In the genomic region with DNA sequence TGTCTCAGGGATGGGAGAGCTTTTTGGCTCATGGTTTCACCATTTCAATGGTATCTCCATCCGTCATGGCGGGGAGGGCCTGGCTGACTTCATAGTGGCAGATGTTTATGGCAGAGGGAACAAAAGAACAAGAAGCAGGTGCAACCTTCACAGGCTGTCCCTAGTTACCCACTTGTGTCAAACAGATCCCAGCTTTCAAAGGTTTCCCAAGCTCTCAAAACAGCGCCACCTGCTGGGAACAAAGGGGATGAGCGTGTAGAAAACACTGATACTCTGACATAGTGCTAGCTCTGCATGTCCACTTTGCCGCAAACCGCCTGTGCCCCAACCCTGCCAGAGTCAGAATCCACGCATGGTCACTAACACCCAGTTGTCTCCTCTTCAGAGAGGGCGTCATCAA, we compare ENCODE assay signal across 8 mouse cellular contexts.
A peak's percentile ranks its signal among the peaks of the same experiment; 100 is the strongest.
DNase-seq lines count a peak whose midpoint lies in the region; ATAC-seq lines count a peak whose summit lies in the region.

No protein-coding gene starts in this region.

- H3K9me3 ChIP-seq in hindbrain, embryonic 11.5 days (ENCODE audit: control insufficient read depth, low read length) = no peaks in the 10 kb centered on the region
- H3K9me3 ChIP-seq in hindbrain, embryonic 16.5 days (ENCODE audit: control insufficient read depth, low read length) = no peaks in the 10 kb centered on the region
- no peaks in the 10 kb centered on the region for H3K9me3 ChIP-seq in heart, embryonic 10.5 days

- 36% methylated on average over 8 of the region's 8 CpGs for WGBS in hindbrain, embryonic 11.5 days
- WGBS in hindbrain, embryonic 16.5 days = 36% methylated on average over 8 of the region's 8 CpGs
- WGBS in heart, embryonic 10.5 days = 43% methylated on average over 8 of the region's 8 CpGs

- no peak overlapping the region for H3K4me3 ChIP-seq in hindbrain, embryonic 11.5 days (ENCODE audit: low read depth, low read length)
- no peak overlapping the region for H3K4me3 ChIP-seq in hindbrain, embryonic 16.5 days (ENCODE audit: low read length)
- H3K4me3 ChIP-seq in heart, embryonic 10.5 days = no peak overlapping the region

- no peak overlapping the region for H3K9ac ChIP-seq in hindbrain, embryonic 11.5 days (ENCODE audit: low read depth, low read length)
- H3K9ac ChIP-seq in hindbrain, embryonic 16.5 days (ENCODE audit: low read depth, low read length) = no peak overlapping the region

- no peak for ATAC-seq in hindbrain, embryonic 11.5 days (ENCODE audit: low FRiP score)
- ATAC-seq in hindbrain, embryonic 16.5 days = no peak
- no peak for ATAC-seq in monocyte, adult 5-6 weeks (replicated peaks; ENCODE audit: insufficient number of reproducible peaks, low FRiP score, low TSS enrichment, poor library complexity, severe bottlenecking)

- H3K4me1 ChIP-seq in hindbrain, embryonic 11.5 days (replicated peaks; ENCODE audit: control insufficient read depth, insufficient read depth, low read length) = no peaks in the 10 kb centered on the region; the same call in 1 of the 2 replicates
- H3K4me1 ChIP-seq in hindbrain, embryonic 16.5 days (ENCODE audit: control insufficient read depth, insufficient read depth, low read depth, low read length) = peaks cover 6% of the 10 kb centered on the region
- H3K4me1 ChIP-seq in heart, embryonic 10.5 days = peaks cover 7% of the 10 kb centered on the region; the same call in 1 of the 2 replicates

- peak; percentile 76 for DNase-seq in hindbrain, embryonic 11.5 days (ENCODE audit: low spot score)
- peak; percentile 7 to 26 for DNase-seq in spleen, postnatal 10 days (ENCODE audit: low spot score in 2 of 2)
- DNase-seq in spleen, postnatal 36 days (ENCODE audit: low spot score in 2 of 2) = no peak
- DNase-seq in embryo, embryonic 11.5 days (ENCODE audit: low read depth, low spot score) = peak; percentile 22
- peak; percentile 12 for DNase-seq in lung, postnatal 14 days
- no peak for DNase-seq in heart, embryonic 10.5 days (ENCODE audit: low spot score)

- no peaks in the 10 kb centered on the region for H3K36me3 ChIP-seq in hindbrain, embryonic 11.5 days (ENCODE audit: control insufficient read depth, insufficient read depth, low read length)
- no peaks in the 10 kb centered on the region for H3K36me3 ChIP-seq in hindbrain, embryonic 16.5 days (ENCODE audit: control insufficient read depth, insufficient read depth, low read length)
- no peaks in the 10 kb centered on the region for H3K36me3 ChIP-seq in heart, embryonic 10.5 days

- no peak overlapping the region for H3K4me2 ChIP-seq in hindbrain, embryonic 11.5 days (replicated peaks; ENCODE audit: low read depth, low read length)
- H3K4me2 ChIP-seq in hindbrain, embryonic 16.5 days (ENCODE audit: low read length) = no peak overlapping the region

- no peak overlapping the region for H3K27ac ChIP-seq in hindbrain, embryonic 11.5 days (ENCODE audit: low read depth, low read length)
- H3K27ac ChIP-seq in hindbrain, embryonic 16.5 days (ENCODE audit: low read depth, low read length) = no peak overlapping the region
- H3K27ac ChIP-seq in heart, embryonic 10.5 days = no peak overlapping the region

- H3K27me3 ChIP-seq in hindbrain, embryonic 11.5 days (ENCODE audit: control insufficient read depth, insufficient read depth, low read length) = no peaks in the 10 kb centered on the region
- no peaks in the 10 kb centered on the region; the same call in 1 of the 2 replicates for H3K27me3 ChIP-seq in hindbrain, embryonic 16.5 days (replicated peaks; ENCODE audit: control insufficient read depth, insufficient read depth, low read length)
- H3K27me3 ChIP-seq in heart, embryonic 10.5 days (ENCODE audit: insufficient read depth, poor library complexity, severe bottlenecking) = peaks cover 51% of the 10 kb centered on the region

Comparison
In these comparisons a context has a peak if more than half of its experiments do, and no peak if none do; other contexts are left out.
1. DNase-seq: peak in hindbrain, embryonic 11.5 days (single experiment), spleen, postnatal 10 days (2 of 2), embryo, embryonic 11.5 days (single experiment) and lung, postnatal 14 days (single experiment); none in spleen, postnatal 36 days (0 of 2) and heart, embryonic 10.5 days (single experiment).